Mouse (Mus musculus) bone marrow, adult 2 months (tissue): Measurements from ENCODE around the gene Nsd1.

ENCODE experiments used
- CTCF ChIP-seq: fragments of 200-500 bp; IDR thresholded peaks from 2 replicates; pipeline ENCODE4 v1.5.1; 2011; ENCODE audit warnings: low read length, control low read depth; ENCODE audit not compliant: control insufficient read depth, insufficient read depth
- POLR2A ChIP-seq: fragments of 200-500 bp; IDR thresholded peaks from 2 replicates; pipeline ENCODE4 v1.6.1; 2011; ENCODE audit warnings: low read depth, mild to moderate bottlenecking, control low read depth, low read length, borderline replicate concordance; ENCODE audit not compliant: control insufficient read depth

DNA sequence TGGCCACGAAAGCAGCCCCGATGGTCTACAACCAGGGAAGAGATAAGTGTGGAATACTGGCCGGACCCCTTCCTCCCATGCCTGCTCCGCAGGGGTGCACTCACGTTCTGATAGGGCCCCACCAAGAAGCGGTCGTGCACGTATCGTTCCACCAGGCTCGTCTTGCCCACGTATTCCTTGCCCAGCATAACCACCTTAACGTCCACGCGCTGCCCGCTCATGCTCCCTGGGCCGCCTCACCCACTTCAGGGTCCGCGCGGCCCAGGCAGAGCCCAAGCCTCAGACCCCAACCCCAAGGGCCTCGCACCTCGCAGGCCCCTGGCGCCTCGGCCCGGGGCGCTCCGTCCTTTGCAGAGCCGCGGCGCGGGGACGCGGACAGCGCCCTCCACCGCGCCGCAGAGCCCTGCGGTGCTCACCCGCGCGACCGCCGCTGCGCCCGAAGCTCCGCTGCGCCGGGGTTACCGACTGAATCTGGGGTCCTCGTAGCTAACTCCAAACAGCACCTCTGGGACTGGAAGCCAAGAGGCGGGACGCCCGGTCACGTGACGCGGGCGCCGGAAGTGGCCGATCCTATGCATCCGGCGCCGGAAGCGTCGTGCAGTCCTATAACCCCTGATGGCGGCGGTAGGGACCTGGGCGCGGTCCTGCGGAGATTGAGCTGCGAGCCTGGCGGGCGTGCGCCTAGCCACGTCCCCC, 112.0 kb downstream of the Nsd1 start, which contains the start of gene Rab24:
- TF ChIP-seq CTCF (no peak), POLR2A (peak; percentile 70; the same call in 1 of the 2 replicates)
